Mouse (Mus musculus) small intestine, adult 2 months (tissue): ENCODE measurements around the gene Plekho2. TPM values are rescaled to one million over a fixed set of nuclear protein-coding genes. Genes with fewer than 3 reads are reported as not detected.
A peak's percentile ranks its signal among the peaks of the same experiment; 100 is the strongest.

ENCODE experiments used
- H3K27ac ChIP-seq: fragments of 200-500 bp; 2 replicates; pipeline ENCODE4 v1.5.1; 2012; ENCODE audit warnings: low read depth, low read length, control low read depth, inconsistent platforms; ENCODE audit not compliant: insufficient read depth
- H3K27me3 ChIP-seq: fragments of 200-500 bp; 2 replicates; pipeline ENCODE4 v1.6.1; 2012; ENCODE audit warnings: mild to moderate bottlenecking, moderate library complexity, low read length, inconsistent platforms; ENCODE audit not compliant: control insufficient read depth, insufficient read depth
- H3K36me3 ChIP-seq: fragments of 200-500 bp; 2 replicates; pipeline ENCODE4 v1.6.1; 2012; ENCODE audit warnings: mild to moderate bottlenecking, low read length, control low read depth, inconsistent platforms; ENCODE audit not compliant: control insufficient read depth, insufficient read depth
- H3K4me1 ChIP-seq: fragments of 200-500 bp; 2 replicates; pipeline ENCODE4 v1.6.1; 2012; ENCODE audit warnings: low read length, inconsistent platforms, mixed read lengths; ENCODE audit not compliant: control insufficient read depth, insufficient read depth, insufficient read length
- H3K4me3 ChIP-seq: fragments of 200-500 bp; 2 replicates; pipeline ENCODE4 v1.5.1; 2012; ENCODE audit warnings: low read depth, mild to moderate bottlenecking, control low read depth, inconsistent platforms, low read length, moderate library complexity
- CTCF ChIP-seq: fragments of 200-500 bp; IDR thresholded peaks from 2 replicates; pipeline ENCODE4 v1.5.1; 2012; ENCODE audit warnings: low read depth, mild to moderate bottlenecking, control low read depth, inconsistent platforms, low read length, moderate library complexity, mixed read lengths; ENCODE audit not compliant: insufficient replicate concordance, insufficient read length; ENCODE audit errors: extremely low read depth
- POLR2A ChIP-seq: fragments of 200-500 bp; IDR thresholded peaks from 2 replicates; pipeline ENCODE4 v1.6.1; 2012; ENCODE audit warnings: low read depth, mild to moderate bottlenecking, control low read depth, inconsistent platforms, low read length, moderate library complexity
- WGBS: fragments of 180-500 bp; shearing (Covaris S2); methylation state at CpG from one replicate; pipeline ENCODE4 v1.1.7; 2018; 5-methylcytosine and 5-hydroxymethylcytosine counted together
- polyA plus RNA-seq: library from polyadenylated mRNA; depleted of rRNA; stranded (reverse); fragments of >200 nt; gene quantifications from 2 replicates; pipeline ENCODE4 v1.2.3, GENCODE M21; 2012

The Plekho2 gene
- polyA plus RNA-seq, 1 experiment = 9.7 TPM

DNA sequence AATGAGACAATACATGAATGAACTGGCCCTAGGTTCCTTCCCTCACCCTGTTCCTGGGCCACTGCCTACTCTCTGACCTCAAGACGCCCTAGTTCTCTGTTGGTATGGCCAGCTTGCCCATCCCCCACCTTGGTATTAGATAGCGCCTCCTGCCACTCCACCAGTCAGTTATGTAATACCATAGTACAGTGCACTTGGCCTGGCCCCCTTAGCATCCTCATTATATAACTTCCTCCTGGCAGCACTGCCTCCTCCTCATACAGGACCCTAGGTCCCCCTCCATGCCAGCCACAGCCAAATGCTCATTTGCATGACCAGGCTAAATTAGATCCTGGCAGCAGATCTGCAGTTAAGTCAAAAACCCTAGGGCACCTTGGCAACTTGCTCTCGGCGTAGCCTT is 18.8 kb downstream of the Plekho2 start:
- TF ChIP-seq POLR2A = no peak
- TF ChIP-seq CTCF = no peak
- Histone ChIP-seq H3K36me3 (peaks cover 15% of the 10 kb centered on the region; the same call in 1 of the 2 replicates), H3K27me3 (no peaks in the 10 kb centered on the region), H3K4me3 (no peak overlapping the region), H3K4me1 (peaks cover 29% of the 10 kb centered on the region), H3K27ac (no peak overlapping the region; the same call in 1 of the 2 replicates)
- WGBS = 88% methylated on average over 4 of the region's 4 CpGs

DNA sequence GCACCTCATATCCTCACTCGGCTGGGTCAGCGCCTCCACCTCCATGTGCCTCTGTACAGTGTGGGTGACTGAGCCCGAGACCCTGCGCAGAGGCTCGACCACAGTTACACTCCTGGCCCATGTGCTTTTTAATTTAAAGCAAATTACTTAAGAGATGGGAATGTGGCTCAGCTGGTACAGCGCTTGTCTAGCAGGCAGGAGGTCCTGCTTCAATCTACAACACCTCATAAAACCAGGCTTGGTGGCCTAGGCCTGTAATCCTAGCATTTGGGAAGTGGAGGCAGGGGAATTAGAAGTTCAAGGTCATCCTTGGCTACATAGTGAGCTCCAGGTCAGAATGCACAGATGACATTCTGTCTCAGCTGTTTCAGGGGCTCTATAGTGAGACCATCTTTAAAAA is 21.0 kb downstream of the Plekho2 start:
- H3K27ac ChIP-seq = no peak overlapping the region
- H3K27me3 ChIP-seq = no peaks in the 10 kb centered on the region
- WGBS = 90% methylated on average over 6 of the region's 6 CpGs
- no peak overlapping the region for H3K4me3 ChIP-seq
- TF ChIP-seq CTCF (no peak), POLR2A (no peak)
- peaks cover 15% of the 10 kb centered on the region; the same call in 1 of the 2 replicates for H3K36me3 ChIP-seq
- H3K4me1 ChIP-seq = peaks cover 18% of the 10 kb centered on the region

DNA sequence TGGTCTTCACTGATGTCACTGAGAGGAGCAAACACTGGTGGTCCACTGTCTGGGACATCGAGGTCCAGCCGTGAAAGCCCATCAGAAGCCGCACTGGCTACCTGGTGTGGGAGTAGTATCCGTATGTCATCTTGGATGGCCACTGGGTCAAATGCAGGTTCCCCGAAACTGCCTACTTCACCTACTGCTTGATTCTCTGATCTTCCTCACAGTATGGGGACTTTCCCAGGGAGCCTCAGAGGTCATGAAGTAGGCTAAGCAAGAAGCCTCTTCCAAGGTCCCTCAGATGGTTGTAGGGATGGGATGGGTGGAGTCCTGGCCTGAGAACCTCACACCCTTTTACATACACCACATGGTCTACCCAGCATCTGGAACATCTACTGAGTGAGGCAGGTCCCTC is 22.9 kb downstream of the Plekho2 start:
- TF ChIP-seq CTCF = no peak
- no peak for TF ChIP-seq POLR2A
- H3K36me3 ChIP-seq = peaks cover 14% of the 10 kb centered on the region; the same call in 1 of the 2 replicates
- no peak overlapping the region for H3K27ac ChIP-seq
- no peaks in the 10 kb centered on the region for H3K27me3 ChIP-seq
- H3K4me3 ChIP-seq = no peak overlapping the region
- peaks cover 5% of the 10 kb centered on the region for H3K4me1 ChIP-seq
- 91% methylated on average over 5 of the region's 5 CpGs for WGBS

DNA sequence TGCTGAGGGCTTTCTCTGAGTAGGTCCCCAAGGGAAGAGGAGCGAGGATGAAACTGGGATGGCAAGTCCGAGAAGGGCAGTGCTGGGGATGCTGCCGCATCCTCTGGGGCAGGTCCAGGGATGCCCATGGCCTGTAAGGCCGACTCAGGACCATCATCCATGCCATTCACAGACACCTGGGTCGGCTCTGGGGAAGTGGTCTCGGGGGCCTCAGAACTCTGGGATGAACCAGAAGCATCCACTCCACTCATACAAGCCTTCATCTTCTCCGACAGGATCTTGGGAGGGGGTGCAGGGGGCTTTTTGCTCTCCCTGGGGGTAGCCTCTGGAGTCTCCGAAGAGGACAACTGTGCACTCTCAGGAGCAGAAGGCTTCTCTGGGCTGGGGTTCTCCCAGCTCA is 23.5 kb downstream of the Plekho2 start:
- no peaks in the 10 kb centered on the region for H3K27me3 ChIP-seq
- WGBS = 86% methylated on average over 8 of the region's 8 CpGs
- peaks cover 2% of the 10 kb centered on the region; the same call in 1 of the 2 replicates for H3K4me1 ChIP-seq
- H3K27ac ChIP-seq = no peak overlapping the region
- H3K36me3 ChIP-seq = peaks cover 14% of the 10 kb centered on the region; the same call in 1 of the 2 replicates
- TF ChIP-seq CTCF (no peak), POLR2A (no peak)
- H3K4me3 ChIP-seq = no peak overlapping the region

DNA sequence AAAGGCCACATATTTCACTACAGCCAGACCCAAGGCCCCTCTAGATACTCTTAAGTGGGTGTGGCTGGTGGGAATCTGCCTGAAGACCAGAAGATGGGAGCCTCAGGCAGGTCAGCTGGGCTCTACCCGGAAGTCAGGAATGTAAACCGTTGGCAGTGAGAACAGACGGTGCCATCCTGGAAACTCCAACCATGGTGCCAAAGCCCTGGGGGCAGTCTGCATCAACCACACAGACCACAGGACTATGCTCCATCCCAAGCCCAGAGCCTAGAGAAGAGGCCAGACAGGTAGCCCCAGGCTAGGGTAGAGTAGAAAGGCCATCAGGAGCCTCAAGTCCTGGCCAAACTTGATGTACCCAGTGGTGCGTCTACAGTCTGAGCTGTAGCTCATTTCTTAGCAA is 24.2 kb downstream of the Plekho2 start:
- H3K4me1 ChIP-seq = peaks cover 3% of the 10 kb centered on the region; the same call in 1 of the 2 replicates
- H3K4me3 ChIP-seq = no peak overlapping the region
- peaks cover 14% of the 10 kb centered on the region; the same call in 1 of the 2 replicates for H3K36me3 ChIP-seq
- H3K27ac ChIP-seq = no peak overlapping the region
- WGBS = 67% methylated on average over 4 of the region's 4 CpGs
- TF ChIP-seq CTCF (no peak), POLR2A (no peak)
- no peaks in the 10 kb centered on the region for H3K27me3 ChIP-seq

DNA sequence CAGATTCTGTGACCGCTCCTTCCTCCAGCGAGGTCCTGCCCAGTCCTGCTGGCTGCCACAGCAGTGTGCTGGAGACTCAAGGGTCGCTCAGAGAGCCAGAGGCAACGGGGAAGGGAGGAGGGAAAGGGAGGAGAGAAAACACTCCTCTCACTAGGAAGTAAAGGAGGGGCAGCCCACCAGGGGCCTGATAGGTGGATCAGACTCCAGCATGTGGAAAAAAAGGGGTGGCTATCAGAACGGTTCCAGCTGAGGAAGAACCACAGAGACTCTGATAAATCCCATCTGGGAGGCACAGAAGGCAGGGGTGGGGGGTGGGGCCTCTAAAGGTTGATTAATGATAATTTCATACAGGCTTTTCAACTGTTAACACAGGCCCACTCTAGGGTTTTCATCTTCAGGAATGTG is 24.8 kb downstream of the Plekho2 start:
- no peak for TF ChIP-seq POLR2A
- no peak for TF ChIP-seq CTCF
- peaks cover 6% of the 10 kb centered on the region; the same call in 1 of the 2 replicates for H3K4me1 ChIP-seq
- H3K4me3 ChIP-seq = no peak overlapping the region
- peak overlapping the region; percentile 53; the same call in 1 of the 2 replicates for H3K27ac ChIP-seq
- peaks cover 14% of the 10 kb centered on the region; the same call in 1 of the 2 replicates for H3K36me3 ChIP-seq
- WGBS = 33% methylated on average over 5 of the region's 5 CpGs
- no peaks in the 10 kb centered on the region for H3K27me3 ChIP-seq

DNA sequence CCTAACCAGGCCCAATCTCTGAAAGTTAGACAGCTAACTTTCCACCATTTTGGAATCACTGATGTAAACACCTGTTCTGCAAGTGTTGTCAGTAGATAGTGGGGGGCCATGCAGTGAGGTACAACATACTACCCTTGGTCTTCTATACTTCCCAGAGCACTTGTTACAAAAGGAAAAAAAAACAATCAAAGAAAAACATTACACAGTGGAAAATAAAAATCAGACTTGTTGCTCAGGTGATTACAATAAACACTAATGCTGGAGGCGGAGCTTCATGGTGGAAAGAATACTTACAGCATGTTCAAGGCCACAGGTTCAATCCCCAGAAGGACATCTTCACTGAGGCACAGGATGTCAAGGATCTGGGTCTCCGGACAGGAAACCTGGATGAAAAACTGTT is 27.1 kb downstream of the Plekho2 start:
- Histone ChIP-seq H3K4me3 (no peak overlapping the region), H3K27ac (no peak overlapping the region), H3K36me3 (peaks cover 10% of the 10 kb centered on the region; the same call in 1 of the 2 replicates), H3K27me3 (no peaks in the 10 kb centered on the region), H3K4me1 (peaks cover 9% of the 10 kb centered on the region; the same call in 1 of the 2 replicates)
- TF ChIP-seq CTCF = no peak
- TF ChIP-seq POLR2A = no peak
- 100% methylated on average over 2 of the region's 2 CpGs for WGBS

DNA sequence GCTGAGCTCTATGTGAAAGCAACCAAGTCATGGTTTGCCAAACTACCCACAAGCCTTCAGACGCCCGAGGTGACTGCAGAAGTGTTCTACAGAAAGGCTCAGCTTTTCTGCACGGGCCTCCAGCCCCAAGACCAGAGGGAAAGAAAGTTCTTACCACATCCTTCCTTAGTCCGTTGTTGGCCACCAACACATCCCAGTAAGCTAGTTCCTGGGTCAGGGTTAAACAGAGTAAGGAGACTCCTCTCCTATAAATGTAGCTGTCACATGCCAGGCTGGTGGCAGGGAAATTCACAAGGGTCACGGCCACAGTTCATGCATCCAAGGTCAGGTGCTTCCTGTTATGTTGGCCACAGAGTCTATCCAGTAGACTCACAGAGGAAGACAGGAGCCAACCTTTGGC is 27.7 kb downstream of the Plekho2 start:
- H3K4me1 ChIP-seq = peaks cover 9% of the 10 kb centered on the region; the same call in 1 of the 2 replicates
- H3K27me3 ChIP-seq = no peaks in the 10 kb centered on the region
- H3K27ac ChIP-seq = peak overlapping the region; percentile 77
- peaks cover 10% of the 10 kb centered on the region; the same call in 1 of the 2 replicates for H3K36me3 ChIP-seq
- TF ChIP-seq CTCF (no peak), POLR2A (no peak)
- 64% methylated on average over 5 of the region's 5 CpGs for WGBS
- no peak overlapping the region for H3K4me3 ChIP-seq
